Mouse (Mus musculus): Measurements from ENCODE around the gene Rhot2. TPM values are rescaled to one million over a fixed set of nuclear protein-coding genes. Genes with fewer than 3 reads are reported as not detected.
"Not testable (repeated sequence)": the region's sequence is repeated elsewhere in the genome, so short reads cannot be mapped to it uniquely, and the experiment has no call there.

The Rhot2 gene
- polyA plus RNA-seq, 1 experiment, result 62.0 TPM

GRCm38 (mm10) chr17:25874721-25875170 lies 30.1 kb upstream of the Rhot2 start, which contains the start of gene Mettl26:
TSS of gene Mettl26 (plus strand) at chr17:25875074.
- peak; percentile 96 for DNase-seq (ENCODE audit: low spot score)

DNA sequence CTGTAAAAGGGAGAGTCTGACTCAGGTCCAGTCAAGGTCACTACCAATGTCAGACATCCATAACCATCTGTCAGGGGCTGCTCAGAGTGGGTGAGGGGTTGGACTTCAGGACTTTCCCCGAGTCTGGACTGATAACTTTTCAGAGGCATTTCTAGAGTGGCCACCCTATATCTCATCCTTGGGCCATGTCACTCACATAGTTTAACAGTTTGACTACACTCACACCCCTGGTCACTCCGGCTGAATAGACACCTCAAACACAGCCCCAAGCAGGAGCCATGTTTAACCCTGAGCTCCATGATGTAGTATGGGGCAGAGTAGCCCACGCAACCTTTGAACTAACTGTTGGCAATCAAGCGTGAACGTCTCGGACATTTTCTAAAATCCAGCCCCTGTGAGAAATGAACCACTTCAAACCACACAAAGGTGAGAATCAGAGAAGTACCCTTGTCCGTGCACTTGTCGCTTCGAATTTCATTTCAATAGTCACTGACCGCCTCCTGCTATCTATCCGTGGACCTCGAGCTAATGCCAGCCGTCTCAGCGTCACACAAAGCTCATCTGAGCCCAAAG lies 29.6 kb upstream of the Rhot2 start:
- DNase-seq (ENCODE audit: low spot score), result no peak

DNA sequence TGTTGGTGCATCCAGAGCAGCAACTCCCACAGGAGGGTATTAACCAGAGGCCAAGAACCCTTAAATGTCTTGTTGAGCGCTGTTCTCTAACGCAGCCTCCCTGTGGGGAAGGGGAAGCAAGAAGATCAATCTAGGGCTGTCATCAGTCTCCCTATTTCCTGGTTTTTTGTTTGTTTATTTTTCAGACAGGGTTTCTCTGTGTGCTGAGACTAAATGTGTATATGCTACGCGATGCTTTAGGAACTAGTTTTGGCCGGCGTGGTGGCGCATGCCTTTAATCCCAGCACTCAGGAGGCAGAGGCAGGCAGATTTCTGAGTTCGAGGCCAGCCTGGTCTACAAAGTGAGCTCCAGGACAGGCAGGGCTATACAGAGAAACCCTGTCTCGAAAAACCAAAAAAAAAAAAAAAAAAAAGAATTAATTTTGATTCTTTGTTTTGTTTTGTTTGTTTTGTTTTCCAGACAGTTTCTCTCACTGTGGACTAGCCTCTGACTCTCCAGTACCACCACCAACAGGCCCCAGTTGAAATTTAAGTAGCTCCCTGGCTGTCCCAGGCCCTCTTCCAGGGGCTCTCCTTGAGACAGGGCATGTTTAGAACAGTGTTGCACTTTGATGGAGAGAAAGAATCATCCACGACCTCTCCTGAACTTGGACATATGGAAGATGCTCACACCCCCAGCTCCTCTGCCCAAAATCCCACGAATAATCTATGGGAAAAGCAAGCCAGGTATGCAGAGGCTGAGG lies 28.9 kb upstream of the Rhot2 start:
- DNase-seq (ENCODE audit: low spot score), result no peak

GRCm38 (mm10) chr17:25872676-25873075 lies 28.0 kb upstream of the Rhot2 start:
- no peak for DNase-seq (ENCODE audit: low spot score)

DNA sequence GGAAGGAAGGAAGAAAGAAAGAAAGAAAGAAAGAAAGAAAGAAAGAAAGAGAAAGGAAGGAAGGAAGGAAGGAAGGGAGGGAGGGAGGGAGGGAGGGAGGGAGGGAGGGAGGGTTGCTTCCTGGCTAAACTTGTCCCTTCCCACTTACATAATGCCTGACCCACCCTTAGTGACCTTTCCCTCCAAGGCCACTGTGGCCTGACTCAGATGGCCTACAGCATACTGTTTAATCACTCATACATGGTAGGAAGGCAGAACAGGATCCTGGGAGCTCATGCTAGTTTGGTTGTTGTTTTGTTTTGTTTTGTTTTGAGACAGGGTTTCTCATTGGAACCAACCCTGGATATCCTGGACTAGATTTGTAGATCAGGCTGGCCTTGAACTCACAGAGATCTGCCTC lies 26.9 kb upstream of the Rhot2 start:
- not testable (repeated sequence) for DNase-seq (ENCODE audit: low spot score)

- no peak for DNase-seq (ENCODE audit: low spot score)
Observed at GRCm38 (mm10) chr17:25869954-25870353, 25.3 kb upstream of the Rhot2 start.

GRCm38 (mm10) chr17:25869498-25869897 lies 24.8 kb upstream of the Rhot2 start:
- DNase-seq (ENCODE audit: low spot score), result no peak

DNA sequence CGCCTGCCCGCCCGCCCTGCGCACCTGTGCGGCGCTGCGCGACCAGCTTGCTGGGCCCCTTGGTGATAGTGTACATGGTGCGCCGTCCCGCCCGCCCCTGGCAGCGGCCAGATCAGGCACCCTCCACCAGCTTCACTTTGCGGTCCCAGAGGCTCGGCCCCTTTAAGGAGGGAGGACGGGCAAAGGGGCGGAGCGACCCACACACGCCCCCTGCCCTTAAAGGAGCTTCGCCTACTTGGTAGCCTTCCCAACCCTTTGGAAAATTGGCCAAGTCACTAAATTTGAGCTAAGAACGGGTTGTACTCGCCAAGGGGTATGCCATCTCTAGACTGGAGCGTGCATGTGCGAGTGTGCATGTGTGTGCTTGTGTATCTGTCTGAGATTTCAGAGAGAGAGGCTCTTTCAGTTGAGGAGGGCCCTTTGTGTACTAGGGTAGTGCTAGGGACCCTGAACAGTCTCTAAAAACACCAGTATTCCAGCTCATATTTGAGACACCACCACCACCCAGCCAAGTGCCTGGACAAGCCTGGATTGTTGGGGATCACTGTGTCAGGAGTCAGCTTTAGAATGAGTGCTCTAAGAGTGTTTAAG lies 24.0 kb upstream of the Rhot2 start, which contains the start of gene Mcrip2:
TSS of gene Mcrip2 (minus strand) at position 164 of the 591 bp plus-strand sequence.
- peak; percentile 64 for DNase-seq (ENCODE audit: low spot score)

DNA sequence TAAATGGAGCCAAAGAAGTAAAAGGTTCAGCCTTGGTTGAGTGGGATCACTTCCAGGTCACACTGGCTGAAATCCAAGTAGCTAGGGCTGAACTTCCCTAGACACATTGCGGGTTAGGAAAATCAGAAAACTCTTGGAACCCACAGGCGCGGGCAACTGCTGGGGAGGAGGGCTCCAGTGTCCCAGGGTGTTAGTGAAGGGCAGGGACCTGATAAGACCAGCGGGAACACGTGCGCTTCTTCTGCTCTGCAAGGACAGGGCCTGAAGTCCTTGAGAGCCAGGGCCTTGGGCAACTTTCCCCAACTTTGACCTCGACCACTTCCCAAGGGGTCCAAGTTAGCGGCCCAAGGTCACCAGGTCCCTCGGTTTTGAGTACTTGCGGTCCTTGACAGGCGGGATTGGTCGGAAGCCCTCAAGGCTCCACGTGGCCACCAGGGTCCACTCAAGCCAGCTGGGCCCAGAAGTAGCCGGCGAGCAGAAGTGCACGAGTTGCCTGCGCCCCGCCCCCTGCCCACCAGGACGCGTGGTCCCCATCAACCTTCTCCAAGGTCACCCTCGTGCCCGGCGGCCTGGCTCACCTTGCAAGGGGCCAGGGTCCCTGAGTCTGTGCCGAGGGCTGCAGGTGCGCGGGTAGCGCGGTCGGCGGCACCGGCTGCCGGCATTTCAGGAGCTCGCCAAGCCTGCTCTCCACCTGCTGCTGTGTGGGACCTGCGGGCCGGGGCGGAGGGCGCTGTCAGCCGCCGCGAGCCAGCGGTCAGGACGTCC lies 23.4 kb upstream of the Rhot2 start:
- DNase-seq (ENCODE audit: low spot score), result no peak

- no peak for DNase-seq (ENCODE audit: low spot score)
Observed at GRCm38 (mm10) chr17:25867509-25867835, 22.8 kb upstream of the Rhot2 start.

GRCm38 (mm10) chr17:25866172-25866571 lies 21.5 kb upstream of the Rhot2 start:
- DNase-seq (ENCODE audit: low spot score), result no peak

GRCm38 (mm10) chr17:25865288-25865687 lies 20.6 kb upstream of the Rhot2 start:
- DNase-seq (ENCODE audit: low spot score), result no peak

GRCm38 (mm10) chr17:25864311-25864710 lies 19.7 kb upstream of the Rhot2 start:
- DNase-seq (ENCODE audit: low spot score), result no peak

- no peak for DNase-seq (ENCODE audit: low spot score)
Observed at GRCm38 (mm10) chr17:25863681-25864080, 19.0 kb upstream of the Rhot2 start.

DNA sequence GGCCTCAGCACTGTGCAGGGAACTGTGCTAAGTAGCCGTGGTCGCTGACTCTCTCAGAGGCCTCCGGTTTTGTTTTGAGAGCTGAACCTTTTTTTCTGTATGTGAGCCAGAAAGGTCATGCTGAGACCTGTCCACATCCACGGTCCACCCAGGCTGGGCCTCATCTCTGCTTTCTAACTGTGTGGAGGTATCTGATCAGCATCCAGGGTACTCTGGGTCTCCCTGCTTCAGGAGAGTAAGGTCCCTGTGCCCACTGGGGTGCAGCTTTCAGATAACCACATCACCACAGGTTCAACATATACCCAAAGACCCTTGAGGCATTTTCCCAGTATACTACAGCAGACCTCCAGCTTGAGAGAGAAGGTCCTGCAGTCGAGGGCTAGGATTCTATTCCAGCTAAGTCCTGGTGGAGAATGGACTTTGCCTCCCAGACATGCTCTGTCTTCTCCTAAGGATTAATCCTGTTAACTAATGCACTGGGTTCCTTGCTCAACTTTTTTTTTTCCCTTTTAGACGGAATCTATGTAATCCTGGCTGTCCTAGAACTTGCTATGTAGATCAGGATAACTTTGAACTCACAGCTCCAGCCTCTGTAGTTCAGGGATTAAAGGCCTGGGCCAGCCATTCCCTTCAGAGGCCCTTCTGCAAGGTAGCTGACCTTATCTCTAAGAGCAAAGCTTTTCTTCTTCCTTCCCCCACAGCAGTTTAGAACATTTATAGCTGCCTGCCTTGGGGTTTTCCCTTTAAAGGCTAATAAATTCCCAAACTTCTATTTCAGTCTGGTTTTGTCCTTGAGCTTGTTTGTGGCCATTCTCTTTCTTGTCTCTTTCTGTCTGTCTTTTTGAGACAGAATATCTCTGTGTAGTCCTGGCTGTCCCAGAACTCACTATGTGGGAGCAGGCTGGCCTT lies 17.3 kb upstream of the Rhot2 start:
- DNase-seq (ENCODE audit: low spot score), result no peak

DNA sequence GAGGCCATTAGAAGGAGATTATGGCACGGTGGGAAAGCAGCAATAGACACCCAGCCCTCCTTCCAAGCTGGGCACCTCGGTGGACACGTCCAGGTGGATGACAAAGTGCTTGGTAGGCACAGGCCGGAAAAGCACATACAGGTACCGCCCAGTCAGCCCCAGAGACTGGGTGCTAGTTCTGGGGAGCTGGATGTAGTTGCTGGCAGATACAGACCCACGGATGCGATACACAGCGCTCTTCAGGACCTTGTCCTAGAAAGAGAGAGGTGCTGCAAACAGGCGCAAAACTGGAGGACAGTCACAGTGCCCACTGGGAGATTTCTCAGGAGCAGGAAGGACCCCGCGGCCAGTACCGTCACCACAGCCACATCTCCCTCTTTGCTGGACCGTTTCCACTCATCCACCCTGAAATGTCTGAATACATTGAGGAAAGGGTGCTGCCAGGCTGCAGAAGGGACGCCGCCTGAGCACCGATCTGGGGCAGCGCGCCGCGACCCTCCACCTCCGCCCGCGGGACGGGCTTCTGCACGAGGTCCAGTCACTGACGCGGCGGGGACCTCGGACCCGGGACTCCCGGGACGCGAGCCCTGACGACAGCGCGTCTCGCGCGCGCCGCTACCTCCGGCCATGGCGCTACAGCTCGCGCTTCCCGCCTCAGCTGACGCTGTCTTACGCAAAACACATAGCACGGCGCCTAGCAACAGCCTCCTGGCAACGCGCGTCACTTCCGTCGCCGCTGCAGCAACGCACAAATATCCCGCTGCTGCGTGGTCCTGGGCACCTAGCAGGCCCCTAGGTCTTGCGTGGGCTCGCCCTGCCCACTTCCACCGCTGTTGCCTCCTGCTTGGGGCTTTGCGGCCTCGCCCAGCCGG lies 16.4 kb upstream of the Rhot2 start, which contains the start of gene Wdr90:
TSS of gene Wdr90 (minus strand) at position 670 of the 872 bp plus-strand sequence.
- DNase-seq (ENCODE audit: low spot score), result peak; percentile 80

- DNase-seq (ENCODE audit: low spot score), result no peak
Observed at GRCm38 (mm10) chr17:25860229-25860628, 15.6 kb upstream of the Rhot2 start.

DNA sequence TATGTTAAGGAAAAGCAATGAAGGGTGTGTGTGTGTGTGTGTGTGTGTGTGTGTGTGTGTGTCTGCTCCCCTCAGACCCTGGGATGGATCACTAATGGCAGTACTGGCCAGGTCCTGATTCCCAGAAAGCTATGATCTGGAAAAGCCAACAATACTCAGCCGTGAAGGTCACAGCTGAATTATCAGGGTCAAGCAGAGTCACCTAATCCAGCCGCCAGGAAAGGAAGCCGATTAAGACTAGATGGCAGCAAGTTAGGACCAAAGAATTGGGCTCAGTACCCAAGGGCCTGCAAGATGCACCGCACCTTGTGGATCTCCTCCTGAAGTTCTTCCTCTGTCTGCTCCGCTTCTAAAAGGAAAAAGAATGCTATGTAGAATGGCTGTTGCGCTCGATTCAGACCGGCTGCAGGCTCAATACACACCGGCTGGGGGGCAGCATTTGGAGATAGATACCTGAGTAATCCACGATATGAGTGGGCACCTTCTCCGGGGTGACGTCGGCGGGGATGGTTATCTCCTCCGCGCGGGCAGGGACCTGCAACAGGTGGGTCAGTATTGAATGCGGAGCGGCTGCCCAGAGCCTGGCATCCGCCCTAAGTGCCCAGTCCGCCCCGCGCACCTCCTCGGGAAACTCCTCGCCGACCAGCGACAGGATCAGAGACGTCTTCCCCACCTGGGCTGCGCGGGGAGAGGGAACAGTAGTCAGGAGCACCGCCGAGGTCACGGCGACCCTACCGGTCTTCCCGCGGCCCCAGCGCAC lies 835 bp downstream of the Rhot2 start:
- DNase-seq (ENCODE audit: low spot score), result no peak

- no peak for DNase-seq (ENCODE audit: low spot score)
Observed at GRCm38 (mm10) chr17:25843122-25843521, 1.5 kb downstream of the Rhot2 start.

Measured in urinary bladder, adult 2 months (tissue).